Mouse (Mus musculus) heart, adult 8-10 months (tissue): ENCODE data around the gene Kcnip1. TPM values are rescaled to one million over a fixed set of nuclear protein-coding genes. Genes with fewer than 3 reads are reported as not detected.

Experiments used
- DNase-seq: peaks from one replicate; pipeline ENCODE4 v3.0.0; 2022; ENCODE audit warnings: low spot score
- total RNA-seq, 4 experiments: library from RNA; stranded (reverse); gene quantifications; 2 replicates each; pipeline ENCODE4 v1.2.4; 2022

Gene Kcnip1
- total RNA-seq, 4 experiments from 2014 or later, result 0.11 to 0.35 (median 0.17) TPM; not detected in 1

DNA sequence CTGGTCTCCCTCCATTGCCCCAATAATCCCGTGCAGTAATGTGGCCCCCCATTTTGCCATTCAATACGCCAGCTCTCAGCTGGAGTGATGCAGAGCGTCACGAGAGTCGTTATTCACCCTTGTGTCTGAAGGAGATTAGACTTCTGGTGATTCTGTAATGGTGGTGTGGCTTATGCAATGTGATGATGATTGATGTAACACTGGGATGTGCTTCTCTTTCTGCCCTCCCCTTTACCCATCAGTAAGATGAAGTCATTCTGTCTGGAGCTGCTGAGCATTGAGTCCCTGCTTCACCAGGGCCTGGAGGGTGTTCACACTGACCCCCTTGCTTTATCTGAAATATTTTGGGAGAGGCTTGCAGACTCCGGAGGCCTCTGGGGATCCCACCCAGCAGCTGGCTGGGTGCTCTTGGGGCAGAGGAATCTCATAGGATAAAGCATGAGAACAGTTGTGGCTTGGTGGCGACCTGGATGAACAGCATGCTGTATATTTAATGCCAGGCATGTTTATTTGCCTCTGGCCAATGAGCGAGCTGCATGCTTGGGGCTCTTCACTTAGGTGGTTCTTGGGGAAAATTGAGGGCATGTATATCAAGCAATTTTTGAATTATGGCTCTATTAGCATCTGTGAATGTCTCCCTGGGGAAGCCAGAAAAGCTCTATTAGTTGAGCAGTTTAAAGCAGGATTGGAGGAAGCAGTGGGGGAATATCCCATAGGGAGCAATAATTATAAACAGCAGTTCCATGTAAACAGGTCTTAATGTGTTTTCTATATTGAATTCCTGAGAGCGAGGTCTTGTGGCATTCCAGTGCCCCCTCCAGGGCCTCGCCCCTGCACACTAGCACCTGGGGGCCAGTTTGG lies 322.6 kb downstream of the Kcnip1 start:
- DNase-seq, result no peak

DNA sequence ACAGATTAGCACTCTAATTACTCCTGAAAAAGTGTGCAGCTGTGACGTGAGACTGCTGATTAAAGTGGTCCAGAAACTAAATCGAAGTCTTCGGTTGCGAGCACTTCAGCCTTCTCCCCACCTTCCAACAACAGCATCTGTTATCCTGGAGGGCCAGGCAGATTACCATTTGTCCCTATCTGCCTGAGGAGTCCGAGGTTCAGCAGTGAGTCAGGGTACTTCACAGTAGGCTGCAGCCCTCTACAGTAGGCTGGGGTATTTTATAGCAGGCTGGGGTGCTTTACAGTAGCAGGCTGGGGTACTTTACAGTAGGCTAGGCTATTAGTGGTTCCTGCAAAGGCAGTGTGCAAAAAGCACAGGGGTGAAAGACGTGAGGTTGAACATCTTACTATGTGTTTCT lies 324.6 kb downstream of the Kcnip1 start:
- DNase-seq, result no peak

DNA sequence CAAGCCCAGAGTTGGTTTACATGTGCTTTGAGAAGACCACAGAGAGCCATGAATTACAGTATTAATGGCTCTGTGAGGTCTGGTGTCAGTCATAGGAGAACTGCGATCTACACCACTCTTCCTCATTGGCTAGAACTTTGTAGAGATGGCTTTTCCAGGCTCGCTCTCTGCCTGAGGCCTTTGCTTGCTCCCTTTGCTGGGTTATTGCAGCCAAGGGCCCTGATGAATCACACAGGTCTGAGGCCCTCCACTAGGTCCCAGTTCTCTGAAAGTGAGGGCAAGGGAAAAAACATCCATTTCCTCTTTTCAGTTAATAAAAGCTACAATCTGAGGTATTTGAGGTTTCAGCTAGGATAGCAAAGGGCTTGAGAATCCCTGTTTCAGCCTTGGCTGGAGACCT lies 329.4 kb downstream of the Kcnip1 start:
- DNase-seq, result no peak

DNA sequence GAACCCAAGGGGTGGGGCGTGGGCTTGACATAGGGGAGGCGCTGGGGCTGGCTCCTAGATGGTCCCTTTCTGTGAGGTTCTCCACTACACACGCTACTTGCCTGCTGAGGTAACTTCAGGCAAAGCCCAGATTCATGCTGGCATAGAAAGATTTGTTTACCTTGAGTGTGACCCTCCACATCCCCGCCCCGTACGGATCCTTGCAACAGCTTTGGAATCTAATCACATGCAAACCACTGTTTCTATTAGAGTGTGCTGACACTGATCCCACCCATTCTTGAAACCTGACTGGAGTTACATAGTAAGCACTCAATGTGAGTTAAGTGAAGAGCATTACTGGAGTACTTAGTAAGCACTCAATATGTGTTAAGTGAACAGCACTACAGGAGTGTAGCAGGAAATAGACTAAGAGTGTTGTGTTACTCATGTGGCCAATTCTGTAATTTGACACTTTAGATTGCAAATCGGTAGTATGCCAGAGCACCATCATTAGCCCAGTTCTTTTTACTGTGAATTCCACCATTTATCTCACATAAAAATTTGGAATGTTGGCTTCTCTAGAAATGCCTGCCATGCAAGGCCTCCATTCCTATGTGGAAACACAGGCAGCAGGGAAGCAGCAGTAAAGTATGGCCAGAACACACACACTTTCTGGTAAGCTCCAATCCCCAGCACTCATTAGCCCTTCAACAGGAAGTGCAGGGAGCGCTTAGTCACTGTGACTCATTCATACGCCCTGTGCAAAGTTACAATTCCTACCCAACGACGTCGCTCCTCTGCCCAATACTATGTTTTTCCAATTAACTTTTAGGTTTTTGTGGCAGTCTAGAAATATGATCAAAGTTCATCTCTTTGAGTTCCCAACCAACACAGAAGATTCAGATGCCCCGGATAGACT lies 332.7 kb downstream of the Kcnip1 start:
- DNase-seq, result no peak

DNA sequence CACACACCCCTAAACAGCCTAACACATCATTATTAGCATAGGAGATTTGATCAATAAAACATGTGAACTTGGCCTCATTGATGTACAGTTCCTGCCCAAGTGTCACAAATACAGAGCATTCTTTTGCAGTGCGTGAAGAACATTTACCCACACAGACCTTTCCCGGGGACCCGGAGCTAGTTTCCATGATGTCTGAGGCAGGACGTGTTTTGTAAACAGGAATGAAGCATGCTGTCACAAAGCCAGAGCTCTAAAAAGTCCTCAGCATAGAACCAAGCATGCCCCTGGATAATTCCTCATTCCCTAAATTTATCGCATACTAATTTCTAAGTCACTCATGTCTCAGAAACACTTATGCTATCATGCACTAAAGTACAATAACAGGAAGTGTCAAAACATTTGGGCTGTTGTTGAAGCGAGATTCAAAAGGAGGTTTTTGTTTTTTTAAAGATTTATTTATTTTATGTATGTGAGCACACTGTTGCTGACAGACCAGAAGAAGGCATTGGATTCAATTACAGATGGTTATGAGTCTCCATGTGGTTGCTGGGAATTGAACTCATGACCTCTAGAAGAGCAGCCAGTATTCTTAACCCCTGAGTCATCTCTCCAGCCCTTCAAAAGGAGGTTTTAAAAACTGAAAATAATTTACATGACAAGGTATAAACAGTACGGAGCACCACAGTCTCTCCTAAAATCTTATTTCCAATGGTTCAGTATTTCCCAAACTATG lies 336.9 kb downstream of the Kcnip1 start:
- no peak for DNase-seq

DNA sequence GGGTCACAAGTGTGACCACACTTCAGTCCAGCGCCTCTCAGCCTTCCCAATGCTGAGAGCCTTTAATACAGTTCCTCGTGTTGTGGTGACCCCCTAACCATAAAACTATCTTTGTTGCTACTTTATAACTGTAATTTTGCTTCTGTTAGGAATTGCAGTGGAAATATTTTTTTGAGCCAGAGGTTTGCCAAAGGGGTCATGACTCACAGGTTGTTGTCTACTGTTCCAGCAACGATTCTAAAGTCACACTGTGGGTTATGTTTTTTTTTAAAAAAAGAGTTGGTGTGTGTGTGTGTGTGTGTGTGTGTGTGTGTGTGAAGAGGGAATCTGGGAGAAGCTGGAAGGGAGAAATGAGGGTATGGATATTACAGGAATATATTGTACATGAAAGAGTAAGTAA lies 337.7 kb downstream of the Kcnip1 start:
- DNase-seq, result no peak

DNA sequence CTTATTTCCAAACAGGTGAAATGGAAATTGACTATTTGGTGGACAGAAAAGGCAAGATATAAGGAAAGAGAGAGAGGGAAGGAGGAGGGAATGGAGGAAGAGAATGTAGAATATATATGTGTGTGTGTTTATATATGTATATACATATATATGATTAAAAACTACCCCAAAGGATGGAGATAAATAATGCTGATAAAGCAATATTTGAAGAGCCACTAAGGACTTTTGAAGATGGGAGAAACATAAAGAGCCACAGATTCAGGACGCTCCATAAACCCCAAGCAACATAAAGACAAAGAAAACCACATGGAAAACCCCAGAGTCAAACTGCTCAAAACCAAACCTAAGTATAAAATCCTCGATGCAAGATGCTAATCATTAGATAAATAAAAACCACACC lies 338.5 kb downstream of the Kcnip1 start:
- no peak for DNase-seq

DNA sequence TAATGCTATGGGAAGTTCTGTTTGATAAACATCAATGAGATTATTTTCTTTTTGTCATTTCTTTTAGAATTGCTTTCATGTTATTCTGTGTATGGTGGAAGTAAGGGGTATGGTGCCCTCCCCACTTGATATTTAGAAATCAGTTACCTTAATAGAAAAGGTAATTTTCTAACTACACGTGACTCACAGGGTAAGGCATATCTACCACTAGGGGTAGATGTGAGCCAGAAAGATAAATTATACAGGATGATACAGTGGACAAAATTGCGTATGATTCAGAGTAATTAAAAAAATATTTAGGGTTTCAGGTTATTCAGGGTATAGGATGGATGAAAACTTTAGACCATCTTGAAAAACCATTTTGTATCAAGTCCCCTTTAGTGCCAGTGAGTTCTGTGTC lies 343.6 kb downstream of the Kcnip1 start:
- no peak for DNase-seq

DNA sequence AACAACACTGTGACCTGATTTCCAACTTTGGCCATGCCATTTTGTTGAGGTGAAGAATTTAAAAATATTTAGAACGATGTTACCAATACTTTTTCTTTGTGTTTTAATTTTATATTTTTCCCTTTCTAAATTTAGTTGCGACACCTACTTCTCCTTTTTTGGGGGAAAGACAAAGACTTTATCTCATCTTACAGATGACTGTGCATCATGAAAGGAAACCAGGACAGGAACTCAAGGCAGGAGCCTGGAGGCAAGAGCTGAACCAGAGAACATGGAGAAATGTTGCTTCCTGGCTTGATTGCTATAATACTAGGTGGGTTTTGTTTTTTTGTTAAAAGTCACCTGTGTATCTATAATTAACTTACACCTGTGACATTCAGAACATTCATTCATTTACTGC lies 355.8 kb downstream of the Kcnip1 start:
- no peak for DNase-seq

DNA sequence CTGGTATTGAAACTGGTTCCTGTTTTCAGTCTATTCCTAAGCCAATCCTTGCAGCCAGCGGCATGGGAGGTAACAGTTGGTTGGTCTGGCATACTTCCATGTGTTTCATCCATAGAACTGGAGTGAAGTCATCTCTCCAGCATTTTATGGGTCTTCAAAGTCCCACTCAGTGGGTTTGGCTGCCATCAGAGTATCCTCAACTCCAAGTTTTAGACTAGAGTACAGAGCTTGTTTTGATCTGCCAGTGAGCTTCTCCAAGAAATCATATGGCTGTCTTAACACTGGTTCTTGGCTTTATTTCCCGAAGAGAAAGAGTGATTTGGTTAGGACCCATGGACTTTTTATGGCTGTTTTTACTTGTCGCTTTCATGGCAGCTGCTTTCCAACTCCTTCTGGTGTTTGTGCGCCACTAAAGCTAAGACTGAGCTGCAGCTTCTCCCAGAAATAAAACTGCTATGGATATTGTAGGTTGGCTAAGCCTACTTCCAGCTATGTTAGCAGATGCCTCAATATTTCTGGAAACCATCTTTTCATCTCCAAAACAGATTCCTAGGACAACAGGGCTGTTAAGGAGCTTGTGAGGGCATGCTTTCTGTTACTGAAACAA lies 365.7 kb downstream of the Kcnip1 start:
- no peak for DNase-seq

DNA sequence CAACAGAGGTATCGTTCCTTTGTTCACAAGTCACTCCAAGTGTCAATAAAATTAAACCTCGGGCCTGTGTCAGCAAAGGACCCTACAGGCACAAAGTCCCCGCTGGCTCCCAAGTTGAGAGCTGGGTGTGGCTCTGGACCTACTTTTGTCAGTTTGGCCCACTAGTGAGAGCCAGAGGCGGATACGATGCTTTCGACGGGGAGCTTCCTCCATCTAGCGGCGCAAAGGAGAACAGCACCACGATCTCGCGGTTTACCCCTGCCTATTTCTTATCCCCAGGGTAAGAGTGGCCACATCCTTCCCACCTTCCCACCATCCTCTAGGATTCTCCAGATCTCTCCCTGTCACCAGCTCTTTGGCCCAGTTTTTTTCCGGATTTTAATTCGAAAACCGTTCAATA lies 378.7 kb downstream of the Kcnip1 start:
- DNase-seq, result peak; percentile 59

DNA sequence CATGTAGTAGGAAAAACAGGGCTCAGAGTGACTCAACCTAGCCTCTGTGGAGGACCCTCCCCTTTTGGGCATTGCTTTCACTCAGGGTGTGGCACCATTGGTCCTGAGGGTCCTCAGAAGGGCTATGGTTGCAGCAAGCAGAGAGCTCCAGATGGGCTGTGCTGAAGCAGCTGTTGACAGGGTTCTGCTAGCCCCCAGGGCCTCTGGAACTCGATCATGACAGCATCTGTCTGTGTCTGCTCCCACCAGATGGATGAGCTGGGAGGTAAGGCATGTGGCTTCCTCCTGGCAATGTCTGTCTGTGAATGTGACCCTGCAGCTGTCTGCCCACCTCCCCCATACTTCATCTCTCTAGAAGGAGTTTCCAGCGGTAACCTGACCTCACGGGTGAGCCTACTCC lies 385.2 kb downstream of the Kcnip1 start:
- no peak for DNase-seq

DNA sequence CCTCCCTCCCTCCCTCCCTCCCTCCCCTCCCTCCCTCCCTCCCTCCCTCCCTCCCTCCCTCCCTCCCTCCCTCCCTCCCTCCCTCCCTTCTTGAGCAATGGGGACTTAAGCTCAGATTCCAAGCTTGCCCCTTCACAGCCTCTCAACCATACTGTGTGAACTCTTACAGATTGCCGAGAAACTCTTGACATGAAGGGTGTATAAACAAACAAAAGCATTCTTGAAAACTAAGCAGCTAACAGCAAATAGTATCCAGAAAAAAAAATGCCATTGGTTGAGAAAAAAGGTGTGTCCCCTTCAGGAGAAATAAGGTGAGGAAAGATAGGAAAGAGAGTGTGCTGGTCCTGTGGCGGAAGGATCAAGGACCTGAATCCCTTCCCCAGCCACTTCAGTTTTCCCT lies 389.8 kb downstream of the Kcnip1 start:
- DNase-seq, result no peak

DNA sequence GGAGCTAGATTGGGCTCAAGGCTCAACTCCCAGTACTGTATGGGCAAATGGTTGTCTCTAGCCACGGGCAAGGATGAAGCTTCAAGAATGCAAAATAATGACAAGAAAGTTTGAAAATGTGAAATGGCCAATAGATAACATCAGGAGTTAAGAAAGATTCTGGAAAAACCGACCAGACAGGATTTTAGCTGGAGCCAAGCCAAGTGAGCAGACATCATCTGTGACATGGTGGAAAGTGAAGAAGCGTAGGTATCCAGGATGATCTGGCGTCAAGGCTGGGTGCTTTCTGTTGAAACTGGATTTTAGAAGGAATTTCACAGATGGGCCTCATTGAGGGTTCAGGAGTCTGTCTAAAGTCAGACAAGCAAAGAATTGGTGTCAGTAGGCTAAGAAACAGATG lies 394.0 kb downstream of the Kcnip1 start, which contains the start of gene D130052B06Rik:
D130052B06Rik (plus strand) TSS at position 317 of the 400 bp plus-strand sequence.
- DNase-seq, result no peak

DNA sequence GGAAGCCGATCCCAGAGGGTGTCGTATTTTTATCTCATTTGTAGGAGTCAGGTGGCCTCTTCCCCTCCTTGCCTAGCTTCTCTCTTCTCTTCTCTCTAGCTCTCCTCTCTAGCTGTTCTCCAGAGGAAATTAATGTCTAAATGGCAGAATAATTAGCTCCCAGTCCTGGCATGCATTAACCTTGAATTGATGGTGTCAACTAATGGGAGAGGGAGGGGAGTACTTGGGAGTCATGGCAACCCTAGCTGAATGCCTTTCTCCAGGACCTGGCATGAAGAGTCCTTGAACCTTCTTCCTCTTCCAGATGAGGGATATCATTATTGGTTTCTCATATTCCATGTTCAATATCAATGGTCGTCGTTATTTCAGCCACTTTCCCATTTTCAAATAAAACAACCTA lies 396.3 kb downstream of the Kcnip1 start:
- no peak for DNase-seq

DNA sequence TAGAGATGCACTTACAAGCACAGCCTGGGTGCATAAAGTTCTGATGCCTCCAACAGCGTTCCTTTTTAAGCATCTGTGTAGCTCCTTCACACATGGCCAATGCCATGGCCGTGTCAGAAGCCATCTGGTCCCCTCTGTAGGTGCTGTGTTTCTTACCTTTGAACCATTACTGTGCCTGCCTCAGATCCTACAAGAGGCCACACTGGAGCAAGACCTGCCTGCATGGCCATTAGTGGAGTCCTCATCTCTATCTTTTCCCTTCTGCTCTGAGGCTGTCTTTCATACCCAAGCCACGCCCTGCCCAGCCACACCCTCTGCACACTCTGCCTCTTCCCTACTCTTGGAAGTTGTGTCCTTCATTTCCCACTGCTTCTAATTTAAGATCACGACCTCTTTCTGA lies 400.1 kb downstream of the Kcnip1 start:
- no peak for DNase-seq

DNA sequence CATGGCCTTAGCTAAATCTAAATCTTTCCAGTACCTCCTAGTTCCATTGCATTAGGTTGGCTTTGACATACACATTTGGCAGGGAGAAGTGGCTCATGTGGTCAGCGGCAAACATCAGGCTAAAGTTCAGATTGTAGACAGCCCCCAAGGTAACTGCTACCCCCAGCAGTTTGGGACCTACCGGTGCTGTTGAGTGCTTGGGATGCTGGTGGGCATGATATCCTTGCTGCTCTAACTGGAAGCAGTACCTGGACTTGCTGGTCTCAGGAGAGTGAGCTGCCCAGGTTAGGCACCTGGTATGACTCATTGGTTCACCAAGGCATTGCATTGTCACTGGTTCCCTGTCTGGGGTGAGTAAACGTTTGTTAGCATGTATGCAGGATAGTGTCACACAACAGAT lies 402.2 kb downstream of the Kcnip1 start:
- no peak for DNase-seq

DNA sequence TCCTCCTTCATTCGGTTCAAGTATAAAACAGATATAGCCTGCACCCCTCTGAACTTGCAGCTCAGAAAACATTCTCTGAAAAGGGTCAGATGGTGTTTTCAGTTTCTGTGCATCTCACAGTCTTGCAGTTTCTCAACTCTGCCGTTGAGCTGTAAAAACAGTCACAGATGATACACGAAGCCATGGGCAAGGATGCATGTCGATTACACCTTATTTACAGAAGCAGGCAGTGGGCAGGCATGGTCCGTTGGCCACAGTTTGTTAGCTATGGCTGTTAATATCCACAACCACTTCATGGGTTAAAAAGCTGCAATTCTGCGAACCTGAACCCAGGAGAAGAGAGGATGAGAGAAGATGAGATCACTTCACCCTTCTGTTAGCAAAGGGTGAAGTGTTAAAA lies 406.3 kb downstream of the Kcnip1 start:
- DNase-seq, result no peak

DNA sequence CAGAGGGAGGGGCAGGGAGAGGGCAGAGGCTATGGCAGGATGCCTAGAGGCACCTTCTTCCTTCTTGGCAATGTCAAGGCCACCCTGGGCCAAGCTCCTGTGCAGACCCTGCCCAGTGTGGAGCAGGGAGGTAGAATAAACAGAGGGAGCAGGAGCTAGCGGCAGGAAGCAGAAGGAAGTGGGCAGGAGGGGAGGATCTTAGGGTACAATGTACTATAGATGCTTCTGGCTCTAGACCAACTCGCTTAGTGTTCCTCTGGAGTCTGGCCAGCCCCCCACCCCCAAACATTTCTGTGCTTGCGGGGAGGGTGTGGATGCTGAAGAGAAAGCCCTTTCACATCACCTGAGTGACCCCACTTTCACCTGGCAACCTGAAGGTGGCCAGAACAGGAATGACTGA lies 413.3 kb downstream of the Kcnip1 start:
- DNase-seq, result no peak
